Mouse (Mus musculus) embryonic fibroblast, embryonic 13.5 days (primary cell): ENCODE data around the gene Med13.

Experiments
- CTCF ChIP-seq: IDR thresholded peaks from 2 replicates; pipeline ENCODE4 v1.5.1; 2011; ENCODE audit warnings: mild to moderate bottlenecking, control low read depth, low read length, moderate library complexity, borderline replicate concordance; ENCODE audit not compliant: insufficient read depth
- POLR2A ChIP-seq: IDR thresholded peaks from 2 replicates; pipeline ENCODE4 v1.6.1; 2011; ENCODE audit warnings: low read depth, mild to moderate bottlenecking, control low read depth, low read length, moderate library complexity

GRCm38 (mm10) chr11:86378981-86379380 is 21.6 kb upstream of the Med13 start:
- TF ChIP-seq POLR2A, result no peak
- TF ChIP-seq CTCF, result no peak
